Mouse (Mus musculus): ENCODE data around the gene Gm26657.

Gene Gm26657

GRCm38 (mm10) chr4:56767861-56768284 lies 28.0 kb downstream of the Gm26657 start:
- DNase-seq, result peak; percentile 40

GRCm38 (mm10) chr4:56768913-56769312 lies 29.0 kb downstream of the Gm26657 start:
- DNase-seq, result peak; percentile 35

- no peak for DNase-seq
These were observed 31.2 kb downstream of the Gm26657 start for GRCm38 (mm10) chr4:56771065-56771464.

Data from lung, postnatal 14 days (tissue).